Mouse (Mus musculus): Measurements from ENCODE around the gene Mrpl28.
A peak's percentile ranks its signal among the peaks of the same experiment; 100 is the strongest.
"Not testable (repeated sequence)": the region's sequence is repeated elsewhere in the genome, so short reads cannot be mapped to it uniquely, and the experiment has no call there.

Gene Mrpl28

DNA sequence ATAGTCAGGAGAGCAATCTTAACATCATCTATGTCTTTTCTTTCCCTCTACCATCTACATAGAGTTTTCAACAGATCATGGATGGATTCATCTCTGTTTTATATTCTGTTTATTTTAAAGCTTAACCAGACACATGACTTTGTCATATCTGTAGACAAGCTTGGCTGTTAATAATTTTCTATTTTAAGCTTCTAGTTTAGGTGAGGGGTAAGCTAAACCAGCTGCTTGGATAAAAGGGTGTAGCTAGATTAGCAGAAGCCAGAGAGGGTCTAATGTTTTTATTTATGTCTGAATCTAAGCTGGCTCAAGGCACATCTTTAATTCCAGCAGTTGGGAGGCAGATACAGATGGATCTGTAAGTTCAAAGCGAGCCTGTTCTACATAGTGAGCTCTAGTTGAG, 39.4 kb downstream of the Mrpl28 start:
- DNase-seq (ENCODE audit: low read depth in 2 of 2, low spot score in 2 of 2) = no peak

DNA sequence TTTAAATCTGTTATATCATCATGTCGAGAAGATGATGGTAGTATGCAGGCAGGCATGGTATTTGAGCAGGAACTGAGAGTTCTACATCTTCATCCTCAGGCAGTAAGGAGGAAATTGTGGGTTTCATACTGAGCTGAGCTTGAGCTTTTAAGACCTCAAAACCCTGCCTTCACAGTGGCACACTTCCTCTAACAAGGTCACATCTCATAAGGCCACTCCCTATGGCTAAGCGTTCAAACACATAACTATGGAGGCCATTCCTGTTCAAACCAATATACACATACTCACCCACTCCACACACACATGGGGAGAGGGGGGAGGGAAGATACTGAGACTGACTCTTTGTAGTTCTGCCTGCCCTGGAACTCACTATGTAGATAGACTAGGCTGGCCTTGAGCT, 44.7 kb downstream of the Mrpl28 start:
- DNase-seq (ENCODE audit: low read depth in 2 of 2, low spot score in 2 of 2) = peak; percentile 58 to 63

DNA sequence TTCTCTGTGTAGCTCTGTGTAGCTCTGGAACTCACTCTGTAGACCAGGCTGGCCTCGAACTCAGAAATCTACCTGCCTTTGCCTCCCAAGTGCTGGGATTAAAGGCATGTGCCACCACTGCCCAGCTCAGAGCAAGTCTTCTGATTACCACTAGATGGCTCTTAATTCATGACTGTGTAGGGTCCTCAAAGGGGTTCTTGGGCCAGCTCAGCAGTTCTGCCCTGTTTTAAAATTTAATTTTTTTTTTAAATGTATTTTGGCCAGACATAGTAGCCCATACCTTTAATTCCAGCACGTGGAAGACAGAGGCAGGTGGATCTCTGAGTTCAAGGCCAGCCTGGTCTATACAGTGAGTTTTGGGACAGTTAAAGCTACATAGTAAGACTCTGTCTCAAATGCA, 51.9 kb downstream of the Mrpl28 start:
- not testable (repeated sequence) for DNase-seq (ENCODE audit: low read depth in 2 of 2, low spot score in 2 of 2)
